Mouse (Mus musculus) mammary gland, adult 2 months (tissue): ENCODE data around the gene Morf4l1. TPM values are rescaled to one million over a fixed set of nuclear protein-coding genes. Genes with fewer than 3 reads are reported as not detected.

Source experiments
- polyA plus RNA-seq: library from polyadenylated mRNA; depleted of rRNA; stranded (reverse); fragments of >200 nt; gene quantifications from 2 replicates; pipeline ENCODE4 v1.2.3, GENCODE M21; 2012; ENCODE audit warnings: low replicate concordance; rRNA removed

The Morf4l1 gene
- 47.6 and 108 TPM in 2 replicates for polyA plus RNA-seq

DNA sequence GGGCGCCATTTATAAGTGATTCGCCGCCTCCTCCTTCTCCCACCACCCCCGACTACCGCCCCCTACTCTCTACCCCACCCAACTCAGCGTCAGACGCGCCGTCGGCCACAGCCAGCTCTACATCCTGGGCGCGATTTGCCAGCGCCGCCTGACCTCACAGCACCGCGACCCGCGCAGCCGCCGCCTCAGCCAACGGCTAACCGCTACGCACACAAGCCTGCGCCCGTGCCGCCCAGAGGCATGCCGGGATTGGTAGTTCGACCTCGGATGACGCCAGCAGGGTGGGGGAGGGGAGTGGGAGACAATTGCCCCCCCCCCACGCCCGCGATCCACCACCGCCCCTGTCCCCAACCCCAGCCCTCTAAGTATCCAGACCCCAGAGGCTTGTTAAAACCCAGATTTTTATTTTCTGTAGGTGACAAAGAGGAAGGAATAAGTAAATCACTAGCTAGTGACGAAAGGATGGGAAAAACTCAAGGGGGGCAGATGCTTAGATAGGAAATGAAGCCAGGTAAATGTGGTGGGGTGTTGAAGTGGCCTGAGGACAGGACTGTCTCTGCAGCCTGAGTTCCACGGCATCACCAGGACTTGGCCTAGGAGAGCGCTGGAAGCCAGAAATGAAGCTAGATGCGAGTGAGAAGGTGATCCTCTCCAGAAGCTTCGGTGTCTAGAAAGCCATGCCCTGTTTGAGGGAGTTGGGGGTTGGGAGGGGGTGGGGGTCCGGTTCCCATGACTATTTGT, at the start of gene Morf4l1:
TSS of gene Morf4l1 (minus strand) at position 208 of the 741 bp plus-strand sequence.

DNA sequence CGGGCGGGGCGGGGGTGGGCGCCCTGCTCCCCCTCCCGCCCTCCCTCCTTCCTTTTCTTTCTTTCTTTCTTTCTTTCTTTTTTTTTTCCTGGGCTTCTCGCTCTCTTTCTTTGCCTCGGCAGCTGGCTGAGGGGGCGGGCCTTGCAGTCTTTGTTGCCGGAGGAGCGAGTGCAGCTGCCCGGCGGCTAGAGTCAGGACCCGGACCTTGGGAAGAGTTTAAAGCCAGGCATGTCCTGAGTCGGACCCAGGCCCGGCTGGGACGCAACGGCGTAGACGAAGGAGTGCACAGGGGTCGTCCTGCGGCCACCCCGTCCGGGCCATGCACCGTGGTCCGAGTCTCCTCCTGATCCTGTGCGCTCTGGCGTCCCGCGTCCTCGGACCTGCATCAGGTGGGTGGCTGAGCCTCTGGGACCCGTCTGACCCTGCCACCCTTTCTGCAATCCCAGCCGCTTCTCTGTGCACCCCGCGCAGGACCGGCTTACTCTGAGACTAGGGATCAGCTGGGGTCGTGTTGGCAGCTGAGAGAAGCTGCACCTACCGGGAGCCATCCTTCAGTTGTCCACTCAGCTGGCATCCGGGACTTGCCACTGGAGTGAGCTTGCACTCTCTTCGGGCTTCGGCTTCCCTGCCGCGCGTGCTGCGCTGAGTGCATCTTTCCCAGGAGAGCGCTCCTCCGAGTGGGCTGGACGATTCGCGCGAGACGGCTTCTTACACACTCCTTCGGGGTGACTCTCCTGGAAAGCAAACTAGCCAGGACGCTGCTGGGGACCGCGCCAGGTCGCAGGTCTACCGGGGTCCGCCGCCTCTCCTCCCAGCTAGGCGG, 48.6 kb upstream of the Morf4l1 start, which contains the start of gene Adamts7:
TSS of gene Adamts7 (plus strand) at position 144 of the 823 bp plus-strand sequence.

GRCm38 (mm10) chr9:90053852-90054251, 60.7 kb downstream of the Morf4l1 start, which contains the start of gene Ctsh:
Gene Ctsh, plus strand, starts transcription at chr9:90054152.

Other genes starting within 250 kb of the Morf4l1 start
- gene Rasgrf1, start 204.9 kb downstream of the Morf4l1 start, polyA plus RNA-seq = 13.6 TPM in 2 replicates
- gene Ctsh, start 60.6 kb downstream of the Morf4l1 start, polyA plus RNA-seq = 78.8 and 95.4 TPM in 2 replicates
- gene Adamts7, start 48.3 kb upstream of the Morf4l1 start, polyA plus RNA-seq = 12.8 and 17.2 TPM in 2 replicates
- 38.9 and 48.1 TPM in 2 replicates for gene Tbc1d2b, start 156.0 kb upstream of the Morf4l1 start, polyA plus RNA-seq